Mouse (Mus musculus): ENCODE measurements around the gene Mipol1.

DNA sequence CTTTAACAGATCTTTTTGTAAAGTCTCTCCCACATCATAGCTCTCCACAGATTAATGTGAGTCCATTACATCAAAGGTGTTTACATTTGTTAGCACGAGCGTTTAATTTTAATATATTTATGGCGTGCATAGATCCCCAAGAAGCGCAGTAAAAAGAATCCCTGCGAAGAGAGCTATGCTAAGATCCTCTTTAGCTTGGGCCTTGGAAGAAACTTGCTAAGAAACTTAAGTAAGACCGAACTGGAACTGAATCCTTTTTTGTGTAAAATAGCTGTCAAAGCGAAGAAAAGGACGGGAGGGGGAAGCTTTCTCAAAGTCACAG lies 34.0 kb upstream of the Mipol1 start:
- TF ChIP-seq CTCF (IDR thresholded peaks at IDR 0.05) (no peak), POLR2A (IDR thresholded peaks at IDR 0.05; ENCODE audit: insufficient read depth, low read depth, low read length) (no peak)

Measured in heart, adult 2 months (tissue).